Mouse (Mus musculus): ENCODE data around the gene Fam83f.
"Not testable (repeated sequence)": the region's sequence is repeated elsewhere in the genome, so short reads cannot be mapped to it uniquely, and the experiment has no call there.

Gene Fam83f

DNA sequence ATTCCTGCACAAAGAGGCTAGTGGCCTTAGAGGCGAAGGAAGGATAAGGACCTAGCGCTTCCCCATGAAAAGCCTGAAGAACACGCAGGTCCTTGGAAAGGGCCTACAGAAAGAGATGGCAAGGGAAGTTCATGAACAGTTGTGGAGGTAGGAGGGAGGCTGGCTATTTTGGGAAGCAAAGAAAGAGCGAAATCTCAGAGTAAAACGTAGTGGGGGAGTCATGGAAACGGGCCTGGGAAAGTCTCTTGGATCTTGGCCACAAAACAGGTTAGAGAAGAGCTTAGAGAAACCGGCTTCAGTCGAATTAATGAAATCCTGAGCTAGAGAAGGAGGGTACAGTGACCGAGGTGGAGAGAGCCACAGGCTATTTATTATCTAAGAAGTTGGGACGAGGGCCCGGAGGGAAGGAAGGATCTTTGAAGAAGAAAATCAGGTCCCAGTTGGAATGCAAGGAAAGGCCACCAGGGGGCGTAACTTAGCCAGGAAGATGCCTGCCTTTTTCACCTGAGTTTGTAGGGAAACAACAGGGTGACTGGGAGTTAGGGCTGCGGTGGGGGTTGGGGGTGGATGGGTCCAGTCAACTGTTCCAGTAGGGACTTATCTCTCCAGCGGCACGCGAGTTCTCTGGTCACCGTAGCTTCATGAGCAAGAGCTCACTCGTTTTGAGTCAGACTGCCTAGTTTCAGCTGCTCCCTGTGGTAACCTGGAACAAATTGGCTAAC, 34.3 kb downstream of the Fam83f start:
- peak; percentile 84 for DNase-seq (ENCODE audit: extremely low spot score, low spot score)

DNA sequence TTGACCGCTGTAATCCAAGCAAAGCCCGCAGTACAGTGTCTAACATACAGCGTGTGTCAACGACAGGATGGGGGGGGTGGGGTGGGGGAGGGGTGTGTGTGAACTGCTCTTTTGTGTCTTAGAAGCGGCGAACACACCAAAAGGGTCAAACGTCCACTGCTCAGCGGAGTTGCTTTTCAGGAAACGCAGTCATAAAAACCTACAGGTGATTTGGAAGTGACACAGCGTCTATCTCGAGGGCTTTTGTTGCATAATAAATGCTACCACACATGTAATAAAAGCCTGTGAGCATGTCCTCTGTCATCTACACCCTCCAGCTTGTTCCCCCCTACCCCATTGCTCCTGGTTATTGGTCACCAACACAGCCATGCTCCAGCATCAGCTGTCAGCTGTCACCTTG, 34.9 kb downstream of the Fam83f start:
- DNase-seq (ENCODE audit: extremely low spot score, low spot score) = no peak

DNA sequence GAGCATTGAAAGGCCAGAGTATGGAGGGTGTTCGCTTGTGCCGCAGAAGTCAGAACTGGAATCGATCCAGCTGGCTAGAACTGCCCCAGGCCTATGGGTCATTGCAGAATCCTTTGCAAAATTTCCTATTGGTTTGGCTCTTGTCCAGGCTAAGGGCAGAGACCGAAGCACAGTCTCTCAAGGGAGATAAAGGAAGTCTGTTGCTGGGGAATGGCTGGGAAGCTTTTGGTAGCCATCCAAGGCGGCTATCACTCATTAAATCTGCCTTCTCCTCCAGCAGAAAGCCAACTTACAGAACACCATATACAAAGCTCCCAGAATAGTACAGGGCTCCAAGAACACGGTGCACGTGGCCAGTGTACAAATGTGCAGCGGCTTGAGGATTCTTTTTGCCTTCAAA, 35.4 kb downstream of the Fam83f start:
- no peak for DNase-seq (ENCODE audit: extremely low spot score, low spot score)

DNA sequence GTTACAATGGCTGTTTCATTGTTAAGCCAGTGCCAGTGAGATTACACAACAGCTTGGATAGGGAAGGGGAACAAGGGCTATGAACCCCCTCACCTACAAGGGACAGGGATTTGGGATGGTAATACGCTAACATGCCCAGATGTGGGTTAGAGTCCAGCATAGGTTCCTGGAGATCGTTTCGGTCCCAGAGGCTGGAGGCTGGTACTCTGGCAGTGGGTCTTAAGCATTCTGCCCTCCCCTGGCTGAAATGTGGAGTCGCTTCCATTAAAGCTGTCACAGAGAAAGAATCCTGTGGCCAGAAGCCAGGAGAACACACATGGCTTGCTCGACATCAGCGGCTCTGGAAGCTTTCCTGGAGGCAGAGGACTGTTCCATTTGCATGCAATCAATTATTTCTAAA, 37.9 kb downstream of the Fam83f start:
- DNase-seq (ENCODE audit: extremely low spot score, low spot score) = no peak

DNA sequence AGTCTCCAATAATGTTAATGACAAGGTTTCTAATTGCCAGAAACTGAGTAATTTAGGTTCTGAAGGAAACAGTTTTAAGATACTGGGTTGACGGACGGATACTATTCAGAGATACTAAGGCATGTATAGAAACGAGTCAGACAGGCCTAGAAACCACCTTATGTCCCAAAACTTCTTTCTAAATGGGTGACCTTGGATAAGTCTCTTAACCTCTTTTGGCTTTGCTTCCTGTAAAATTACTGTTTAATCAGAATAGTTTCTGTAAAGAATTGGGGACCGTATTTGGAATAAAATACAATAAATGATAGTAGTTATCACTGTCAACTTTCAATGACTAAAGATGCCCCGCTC, 38.6 kb downstream of the Fam83f start:
- no peak for DNase-seq (ENCODE audit: extremely low spot score, low spot score)

DNA sequence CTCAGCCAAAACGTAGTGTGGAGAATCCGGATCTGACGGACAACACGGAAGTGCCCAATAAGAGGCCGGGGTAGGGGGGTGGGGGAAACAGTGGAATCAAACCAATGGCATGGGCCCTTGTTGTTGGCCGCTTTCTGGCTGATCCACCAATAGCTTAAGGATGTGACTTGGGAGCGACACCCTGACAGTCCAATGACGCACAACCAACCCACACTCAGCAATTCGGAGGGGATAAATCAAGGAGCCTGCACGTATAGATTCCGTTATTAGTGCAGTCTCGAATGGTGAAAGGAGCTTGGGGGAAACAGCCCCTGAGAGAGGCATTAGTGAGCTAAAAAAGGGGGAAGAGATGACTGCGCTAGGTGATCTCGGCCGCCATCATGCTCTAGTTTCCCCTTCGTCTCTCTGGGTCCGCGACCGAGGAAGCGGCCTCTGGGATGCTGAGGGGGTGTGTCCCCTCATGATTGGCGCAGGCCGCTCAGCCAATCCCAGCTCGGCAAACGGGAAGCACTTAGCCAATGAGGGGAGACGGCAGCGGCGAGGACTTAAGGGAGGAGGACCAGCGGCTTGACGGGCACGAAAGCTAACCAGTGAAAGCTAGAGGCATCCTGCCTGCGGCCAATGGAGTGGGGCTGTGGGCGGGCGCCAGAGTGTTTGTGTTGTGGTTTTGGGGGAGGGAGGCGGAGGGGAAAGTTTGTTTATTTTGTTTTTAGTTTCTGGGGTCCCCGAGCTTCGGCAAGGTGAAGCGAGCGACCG, 39.1 kb downstream of the Fam83f start, which contains the start of gene Tnrc6b:
Gene Tnrc6b, plus strand, starts transcription at position 706 of the 756 bp plus-strand sequence.
- peak; percentile 96 for DNase-seq (ENCODE audit: extremely low spot score, low spot score)

DNA sequence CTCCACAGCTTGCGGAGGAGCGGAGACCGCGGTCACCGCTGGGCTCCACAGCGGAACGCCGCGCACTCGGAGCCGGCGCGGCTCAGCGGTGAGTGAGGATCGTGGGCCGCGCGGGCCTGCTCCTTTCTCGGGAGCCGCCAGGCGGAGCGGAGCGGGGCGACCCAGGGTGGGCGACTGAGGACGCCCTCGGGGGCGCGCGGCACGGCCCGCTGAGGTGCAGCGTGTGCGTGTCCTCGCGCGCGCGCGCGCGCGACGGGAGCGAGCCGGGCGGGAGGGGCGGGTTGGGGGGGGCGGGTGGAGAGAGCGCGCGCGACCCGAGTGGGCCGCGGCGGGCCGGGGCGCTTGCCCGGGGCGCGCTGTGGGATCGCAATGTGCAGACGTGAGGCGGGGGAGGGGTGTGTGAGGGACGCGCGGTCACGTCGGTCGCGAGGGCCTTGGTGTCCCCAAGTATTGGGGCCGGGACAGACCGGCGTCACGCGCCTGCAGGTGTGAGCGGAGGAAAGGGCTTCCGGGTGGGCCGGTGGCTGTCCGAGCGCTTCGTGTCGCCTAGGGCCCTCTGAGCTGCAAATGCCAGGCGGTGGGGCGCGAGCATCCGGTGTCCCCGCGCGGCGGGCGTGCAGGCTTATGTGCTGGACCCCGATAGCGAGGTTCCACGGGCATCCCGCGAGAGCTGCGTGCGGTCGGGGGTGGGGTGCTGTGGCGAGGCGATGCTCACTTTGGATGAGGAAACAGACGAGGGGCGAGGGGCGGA, 39.9 kb downstream of the Fam83f start:
- peak; percentile 51 for DNase-seq (ENCODE audit: extremely low spot score, low spot score)

DNA sequence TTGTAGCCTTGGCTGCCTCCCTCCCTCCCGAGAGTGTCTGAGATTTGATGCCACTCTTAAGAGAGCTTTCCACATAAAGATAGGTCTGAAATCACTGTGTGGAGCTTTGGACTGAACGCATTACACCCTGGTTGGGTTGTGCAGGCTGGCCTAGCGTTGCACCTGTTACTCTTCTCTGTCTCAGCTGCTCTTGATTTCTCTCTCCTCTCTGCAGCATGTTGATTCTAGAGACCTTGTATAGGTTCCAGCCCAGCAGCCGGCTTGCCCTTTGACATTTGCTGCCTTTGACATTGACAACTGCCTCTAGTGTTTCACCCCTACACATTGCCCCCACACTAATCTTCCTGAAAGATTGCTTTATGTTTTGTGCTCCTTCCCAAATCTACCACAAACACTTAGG, 42.7 kb downstream of the Fam83f start:
- no peak for DNase-seq (ENCODE audit: extremely low spot score, low spot score)

DNA sequence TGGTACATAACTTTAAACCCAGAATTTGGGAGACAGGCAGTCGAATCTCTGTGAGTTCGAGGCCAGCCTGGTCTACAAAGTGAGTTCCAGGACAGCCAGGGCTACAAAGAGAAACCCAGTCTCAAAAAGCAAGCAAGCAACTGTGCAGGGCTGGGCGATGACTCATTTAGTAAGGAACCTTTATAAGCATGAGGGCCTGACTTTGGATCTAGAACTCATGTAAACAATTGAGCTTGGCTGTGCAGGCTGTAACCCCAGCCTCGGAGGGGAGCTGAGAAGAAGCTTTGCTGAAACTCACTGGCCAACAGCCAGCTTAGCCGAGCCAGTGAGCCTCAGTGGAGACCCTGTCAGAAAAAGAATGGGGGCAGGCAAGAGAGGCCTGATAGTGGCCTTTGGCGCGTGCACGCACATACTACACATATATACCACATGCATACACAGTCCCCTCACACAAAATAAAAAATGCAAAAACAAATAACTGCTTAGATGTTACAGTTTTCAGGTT, 45.0 kb downstream of the Fam83f start:
- DNase-seq (ENCODE audit: extremely low spot score, low spot score) = no peak

DNA sequence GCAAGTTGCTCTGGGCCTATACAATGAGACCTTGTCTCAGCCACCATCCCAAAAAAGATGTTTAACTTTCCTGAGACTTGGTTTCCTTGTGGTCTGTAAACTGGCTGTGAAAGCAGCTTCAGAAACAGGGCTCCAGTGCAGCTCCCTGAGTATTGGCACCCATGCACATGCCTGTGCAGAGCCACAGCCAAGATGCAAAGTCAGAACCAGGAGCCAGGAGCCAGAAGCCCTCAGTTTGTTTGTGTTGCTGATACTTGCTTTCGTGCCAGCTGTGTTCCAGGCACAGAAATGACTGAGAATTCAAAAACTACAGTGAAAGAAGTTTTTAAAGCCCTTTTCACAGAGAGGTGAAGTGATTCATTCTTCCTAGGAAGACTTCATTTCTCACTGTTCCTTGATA, 45.8 kb downstream of the Fam83f start:
- no peak for DNase-seq (ENCODE audit: extremely low spot score, low spot score)

DNA sequence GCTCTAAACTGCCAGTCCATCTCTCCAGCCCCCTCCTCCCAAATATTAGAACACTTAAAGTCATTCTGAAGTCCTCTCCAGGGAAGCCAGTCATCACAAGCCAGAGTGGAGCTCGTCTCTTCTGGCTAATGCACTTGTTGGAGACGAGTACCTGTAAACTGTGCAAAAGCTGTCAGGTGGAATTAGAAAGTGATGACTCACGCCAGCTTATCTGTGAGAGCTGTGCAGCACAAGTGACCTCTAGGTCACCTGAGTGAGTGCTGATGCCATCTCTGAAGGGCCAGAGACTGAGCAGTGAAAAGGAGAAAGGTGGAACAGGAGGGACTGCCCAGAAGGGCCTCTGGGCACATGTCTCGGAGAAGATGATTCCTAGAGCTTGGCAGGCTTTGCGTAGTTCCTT, 48.6 kb downstream of the Fam83f start:
- DNase-seq (ENCODE audit: extremely low spot score, low spot score) = no peak

DNA sequence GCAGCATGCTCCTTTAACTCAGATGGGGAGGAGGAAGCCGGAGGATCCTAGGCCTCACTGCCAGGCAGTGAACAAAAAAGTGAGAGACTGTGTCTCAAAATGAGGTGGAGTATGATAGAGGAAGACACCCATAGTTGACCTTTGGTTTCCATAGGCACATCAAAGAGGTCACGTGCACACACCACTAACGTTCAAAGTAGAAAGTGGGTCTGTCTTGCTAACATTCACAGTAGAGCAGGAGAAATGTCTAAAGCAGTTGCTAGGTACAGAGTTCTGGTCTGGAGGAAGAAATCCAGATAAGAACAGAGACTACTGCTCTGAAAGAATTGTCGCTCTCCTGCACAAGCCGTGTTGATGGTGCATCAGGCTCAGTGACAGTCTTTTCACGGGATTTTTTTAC, 50.2 kb downstream of the Fam83f start:
- no peak for DNase-seq (ENCODE audit: extremely low spot score, low spot score)

DNA sequence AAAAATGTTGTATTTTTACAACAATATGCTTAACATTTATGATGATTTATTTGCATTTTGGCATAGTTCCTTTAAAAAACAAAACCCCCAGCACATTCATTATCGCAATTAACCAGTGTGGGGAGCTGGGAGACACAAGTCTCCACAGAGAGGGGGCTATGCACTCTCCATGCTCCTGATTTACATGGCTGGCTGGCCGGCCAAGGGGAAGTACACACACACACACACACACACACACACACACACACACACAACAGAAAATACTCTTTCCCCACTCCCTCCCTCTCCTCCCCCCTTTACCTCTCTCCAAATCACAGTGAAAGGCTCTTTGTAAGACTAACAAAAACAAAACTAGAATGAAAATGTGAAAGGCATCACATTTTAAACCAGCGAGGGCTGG, 50.7 kb downstream of the Fam83f start:
- DNase-seq (ENCODE audit: extremely low spot score, low spot score) = no peak

DNA sequence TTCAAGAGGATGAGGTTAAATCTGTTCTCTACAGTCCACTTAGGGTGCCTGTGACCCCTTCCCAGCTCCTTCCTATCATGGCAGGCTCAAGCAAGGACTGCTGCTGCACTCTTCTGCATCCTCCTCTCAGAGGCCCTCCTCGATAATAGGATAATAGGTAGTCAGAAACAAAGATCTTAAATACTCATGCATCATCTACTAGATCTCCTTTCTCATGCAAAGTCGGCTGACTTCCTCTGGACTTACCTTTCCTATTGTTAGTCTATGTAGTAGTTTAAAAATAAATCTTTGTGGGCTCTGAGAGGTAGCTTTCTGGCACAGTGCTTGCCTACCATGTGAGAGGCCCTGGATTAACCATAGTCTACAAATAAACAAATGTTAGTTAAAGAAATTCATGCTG, 57.8 kb downstream of the Fam83f start:
- DNase-seq (ENCODE audit: extremely low spot score, low spot score) = no peak

DNA sequence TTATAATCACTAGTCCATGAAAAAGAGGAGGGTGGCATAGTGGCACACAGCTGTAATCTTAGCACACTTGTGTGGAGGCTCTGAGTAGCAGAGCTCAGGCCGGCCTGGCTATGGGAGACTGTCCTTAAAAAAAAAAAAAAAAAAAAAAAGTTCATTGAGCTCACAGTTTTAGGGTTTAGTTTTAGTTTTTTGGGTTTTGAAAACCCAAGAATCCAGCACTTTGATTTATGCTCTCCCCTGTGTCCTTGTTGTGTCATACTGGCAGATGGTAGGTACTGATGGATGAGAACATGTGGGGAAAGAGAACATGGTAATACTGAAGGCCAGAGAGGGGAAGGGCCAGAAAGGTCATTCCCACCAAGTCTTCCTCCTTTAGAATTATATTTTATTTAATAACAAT, 59.4 kb downstream of the Fam83f start:
- no peak for DNase-seq (ENCODE audit: extremely low spot score, low spot score)

DNA sequence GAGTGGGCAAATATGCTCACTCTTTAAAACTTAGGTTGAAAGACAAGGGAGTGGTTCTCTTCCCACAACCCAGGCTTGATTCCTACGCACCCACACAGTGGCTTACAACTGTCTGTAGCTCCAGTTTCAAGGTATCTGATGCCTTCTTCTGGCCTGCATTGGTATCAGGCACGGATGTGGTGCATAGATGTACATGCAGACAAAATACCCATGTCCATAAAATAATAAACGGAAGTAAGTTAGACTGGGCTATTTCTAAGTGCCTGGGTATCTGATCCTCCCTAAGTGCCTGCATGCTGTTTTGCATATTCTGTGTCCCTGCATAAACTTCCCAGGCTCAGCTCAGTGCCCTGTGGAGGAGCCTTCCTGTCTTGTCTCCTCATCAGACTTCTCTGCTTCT, 59.9 kb downstream of the Fam83f start:
- DNase-seq (ENCODE audit: extremely low spot score, low spot score) = no peak

DNA sequence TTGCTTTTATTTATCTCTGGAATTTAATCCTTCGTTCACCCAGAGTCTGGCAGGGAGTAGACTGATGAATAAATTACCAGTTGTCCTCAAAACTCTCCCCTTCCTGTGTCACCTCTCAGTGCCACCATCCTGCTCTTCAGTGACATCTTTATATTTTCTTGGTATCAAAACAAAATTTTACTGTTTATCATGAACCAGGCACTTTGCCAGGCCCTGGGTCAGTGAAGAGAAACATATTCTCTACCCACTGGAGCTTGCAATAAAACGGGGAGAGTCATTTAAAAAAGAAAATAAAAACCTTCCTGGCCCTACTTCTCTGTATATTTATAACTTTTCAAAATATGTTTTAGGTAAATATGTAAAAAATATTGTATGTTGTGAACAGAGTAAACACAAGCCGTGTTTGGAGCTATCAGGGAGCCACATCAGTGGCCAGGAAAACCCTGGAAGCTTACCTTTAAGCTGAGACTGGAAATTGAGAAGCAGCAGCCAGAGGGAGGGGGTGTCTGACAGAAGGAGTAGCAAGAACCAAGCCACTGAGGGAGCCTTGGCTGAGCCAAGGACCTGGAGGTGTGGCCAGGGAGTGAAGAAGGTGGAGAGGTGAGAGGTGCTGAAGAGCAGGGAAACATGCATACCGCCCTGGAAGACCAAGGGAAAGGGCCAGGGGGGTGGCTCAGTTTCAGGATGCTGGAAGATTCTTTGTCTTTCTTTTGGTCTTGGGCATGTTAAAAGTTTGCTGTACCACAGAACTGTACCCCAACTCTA, 60.8 kb downstream of the Fam83f start:
- no peak for DNase-seq (ENCODE audit: extremely low spot score, low spot score)

DNA sequence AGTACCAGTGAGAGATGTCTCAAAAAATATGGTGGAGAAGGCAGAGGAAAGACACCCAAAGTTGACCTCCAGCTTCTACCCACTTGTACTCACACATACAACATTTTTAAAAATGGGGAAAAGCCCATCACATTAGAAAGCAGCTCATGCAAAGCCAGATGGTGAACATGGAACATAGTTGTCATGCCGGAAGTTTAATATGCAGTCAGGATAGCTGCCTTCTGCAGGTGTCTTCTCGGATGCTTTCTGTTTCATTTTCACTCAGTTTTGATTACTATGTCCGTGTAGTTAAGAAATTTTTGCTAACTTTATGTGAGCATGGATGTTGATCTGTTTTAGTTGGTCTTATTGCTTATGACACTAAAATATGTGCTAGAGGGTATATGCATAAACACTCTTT, 63.7 kb downstream of the Fam83f start:
- DNase-seq (ENCODE audit: extremely low spot score, low spot score) = no peak

DNA sequence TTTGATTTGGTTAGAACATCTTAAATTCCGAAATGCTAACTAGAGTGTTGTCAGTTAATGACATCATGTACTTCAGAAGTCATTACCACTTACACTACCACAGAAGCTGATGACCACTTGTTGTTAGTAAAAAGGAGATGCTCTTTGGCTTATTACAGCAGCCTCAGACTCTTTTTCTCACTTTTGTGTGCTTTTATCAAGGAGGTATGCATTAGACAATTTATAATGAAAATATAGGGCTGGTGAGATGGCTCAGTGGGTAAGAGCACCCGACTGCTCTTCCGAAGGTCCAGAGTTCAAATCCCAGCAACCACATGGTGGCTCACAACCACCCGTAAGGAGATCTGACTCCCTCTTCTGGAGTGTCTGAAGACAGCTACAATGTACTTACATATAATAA, 64.1 kb downstream of the Fam83f start:
- not testable (repeated sequence) for DNase-seq (ENCODE audit: extremely low spot score, low spot score)

DNA sequence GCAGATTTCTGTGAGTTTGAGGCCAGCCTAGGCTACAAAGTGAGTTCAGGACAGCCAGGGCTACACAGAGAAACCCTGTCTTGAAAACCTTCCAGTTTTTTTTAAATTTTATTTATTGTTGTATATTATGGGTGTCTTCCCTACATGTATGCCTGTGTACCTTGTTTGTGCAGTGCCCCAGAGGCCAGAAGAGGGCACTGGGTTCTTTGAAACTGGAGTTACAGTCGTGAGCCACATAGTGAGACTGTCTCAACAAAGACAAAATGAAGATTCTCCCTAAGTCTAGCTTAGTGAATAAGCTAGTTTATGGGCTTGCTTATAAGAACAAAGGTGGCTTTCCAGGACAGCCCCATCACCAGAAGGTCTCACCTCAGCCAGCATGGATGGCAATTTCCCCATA, 64.9 kb downstream of the Fam83f start:
- DNase-seq (ENCODE audit: extremely low spot score, low spot score) = no peak

DNA sequence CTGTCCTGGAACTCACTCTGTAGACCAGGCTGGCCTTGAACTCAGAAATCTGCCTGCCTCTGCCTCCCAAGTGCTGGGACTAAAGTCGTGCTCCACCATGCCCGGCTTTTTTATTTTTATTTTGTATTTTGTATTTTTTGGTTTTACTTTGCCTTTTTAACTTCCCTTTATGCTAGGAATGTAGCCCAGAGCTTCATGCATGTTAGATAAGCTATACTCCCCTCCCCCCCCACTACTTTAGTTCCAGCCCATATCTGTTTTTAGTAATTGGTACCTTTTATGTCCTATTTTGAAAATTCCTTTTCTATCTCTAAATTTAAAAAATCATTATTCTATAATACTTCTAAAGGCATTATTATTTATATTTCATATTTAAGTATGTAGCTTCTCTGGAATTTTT, 66.6 kb downstream of the Fam83f start:
- no peak for DNase-seq (ENCODE audit: extremely low spot score, low spot score)
